Mouse (Mus musculus): ENCODE measurements around the gene Mrpl4.

DNA sequence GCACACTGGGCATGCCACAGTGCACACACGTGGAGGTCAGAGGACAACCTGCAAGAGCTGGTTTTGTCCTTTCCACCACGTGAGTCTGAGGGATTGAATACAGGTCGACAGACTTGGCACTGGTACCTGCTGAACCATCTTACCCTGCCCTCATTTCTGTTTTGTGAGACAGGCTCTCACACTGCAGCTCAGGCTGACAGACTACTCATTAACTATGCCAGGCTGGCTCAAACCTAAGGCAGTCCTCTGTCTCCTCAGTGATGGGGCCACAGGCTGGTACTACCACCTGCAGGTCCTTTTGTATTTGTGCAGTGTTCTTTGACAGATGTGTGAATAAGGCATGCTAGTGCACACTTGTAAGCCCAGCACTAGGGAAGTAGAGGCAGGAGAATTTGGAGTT is 7.5 kb upstream of the Mrpl4 start:
- TF ChIP-seq EP300 (IDR thresholded peaks at IDR 0.05; ENCODE audit: low read depth in 1 of 2, low read length in 2 of 2) = no peak
- TF ChIP-seq CTCF (IDR thresholded peaks at IDR 0.05 in 2 of 3, conservative IDR thresholded peaks at IDR 0.05 in 1 of 3; ENCODE audit: control insufficient read depth in 1 of 3, insufficient read depth in 1 of 3, low read depth in 2 of 3, low read length in 3 of 3, poor library complexity in 1 of 3, severe bottlenecking in 1 of 3) = no peak
- no peak for TF ChIP-seq GABPA (IDR thresholded peaks at IDR 0.05; ENCODE audit: low read depth, low read length)
- no peak for TF ChIP-seq TAL1 (IDR thresholded peaks at IDR 0.05; ENCODE audit: low read length)
- TF ChIP-seq KAT2A (conservative IDR thresholded peaks at IDR 0.05; ENCODE audit: low read depth, low read length) = no peak
- TF ChIP-seq SIN3A (IDR thresholded peaks at IDR 0.05; ENCODE audit: low read length) = no peak
- TF ChIP-seq POLR2AphosphoS5 (IDR thresholded peaks at IDR 0.05; ENCODE audit: borderline replicate concordance, low read depth, low read length) = no peak
- TF ChIP-seq POLR2A (IDR thresholded peaks at IDR 0.05; ENCODE audit: control insufficient read depth in 1 of 2, insufficient read depth in 1 of 2, low read depth in 1 of 2, low read length in 2 of 2, poor library complexity in 1 of 2) = no peak
